Mouse (Mus musculus): ENCODE results near the gene Pus7.
"Not testable (repeated sequence)": the region's sequence is repeated elsewhere in the genome, so short reads cannot be mapped to it uniquely, and the experiment has no call there.

Pus7 gene

GRCm38 (mm10) chr5:23755591-23755990 is 27.9 kb downstream of the Pus7 start:
- DNase-seq (ENCODE audit: low spot score) = no peak

- DNase-seq (ENCODE audit: low spot score) = no peak
Measured at GRCm38 (mm10) chr5:23749882-23750281, 33.6 kb downstream of the Pus7 start.

- no peak for DNase-seq (ENCODE audit: low spot score)
Measured at GRCm38 (mm10) chr5:23743261-23743660, 40.2 kb downstream of the Pus7 start.

GRCm38 (mm10) chr5:23737111-23737510 is 46.4 kb downstream of the Pus7 start:
- DNase-seq (ENCODE audit: low spot score) = no peak

- no peak for DNase-seq (ENCODE audit: low spot score)
Measured at GRCm38 (mm10) chr5:23736366-23736765, 47.1 kb downstream of the Pus7 start.

GRCm38 (mm10) chr5:23721956-23722355 is 61.6 kb downstream of the Pus7 start:
- DNase-seq (ENCODE audit: low spot score) = no peak

- no peak for DNase-seq (ENCODE audit: low spot score)
Measured at GRCm38 (mm10) chr5:23718881-23719328, 64.6 kb downstream of the Pus7 start.

- no peak for DNase-seq (ENCODE audit: low spot score)
Measured at GRCm38 (mm10) chr5:23718182-23718534, 65.4 kb downstream of the Pus7 start.

- DNase-seq (ENCODE audit: low spot score) = no peak
Measured at GRCm38 (mm10) chr5:23717469-23718181, 65.9 kb downstream of the Pus7 start.

GRCm38 (mm10) chr5:23713401-23714335 is 69.8 kb downstream of the Pus7 start:
- DNase-seq (ENCODE audit: low spot score) = no peak

GRCm38 (mm10) chr5:23712130-23713001 is 71.1 kb downstream of the Pus7 start:
- DNase-seq (ENCODE audit: low spot score) = peak; percentile 75

- DNase-seq (ENCODE audit: low spot score) = not testable (repeated sequence)
Measured at GRCm38 (mm10) chr5:23711671-23712129, 71.8 kb downstream of the Pus7 start.

GRCm38 (mm10) chr5:23711244-23711643 is 72.3 kb downstream of the Pus7 start:
- DNase-seq (ENCODE audit: low spot score) = no peak

GRCm38 (mm10) chr5:23709661-23710060 is 73.8 kb downstream of the Pus7 start:
- DNase-seq (ENCODE audit: low spot score) = no peak

GRCm38 (mm10) chr5:23706601-23707597 is 76.6 kb downstream of the Pus7 start:
- not testable (repeated sequence) for DNase-seq (ENCODE audit: low spot score)

- no peak for DNase-seq (ENCODE audit: low spot score)
Measured at GRCm38 (mm10) chr5:23697457-23697856, 86.1 kb downstream of the Pus7 start.

All from testis, postnatal 14 days (tissue).